Mouse (Mus musculus) embryonic facial prominence, embryonic 11.5 days (tissue): ENCODE data around the gene Slc9a7. TPM values are rescaled to one million over a fixed set of nuclear protein-coding genes. Genes with fewer than 3 reads are reported as not detected.

Source experiments
- ATAC-seq: fragments of 200-750 bp; cut with Nextera tagmentation; replicated peaks from 2 replicates; pipeline ENCODE4 v1.8.0; 2017; ENCODE audit warnings: low read depth; ENCODE audit not compliant: insufficient number of reproducible peaks, low FRiP score, low TSS enrichment
- DNase-seq: peaks from one replicate; pipeline ENCODE4 v3.0.0-alpha.2; 2015; ENCODE audit warnings: low spot score
- H3K27ac ChIP-seq: fragments of 300-500 bp; sonication (generic); replicated peaks from 2 replicates; pipeline ENCODE4 v1.5.1; 2014; ENCODE audit warnings: mild to moderate bottlenecking, low read depth, low read length, control low read depth
- H3K27me3 ChIP-seq: fragments of 300-500 bp; sonication (generic); 2 replicates; pipeline ENCODE4 v1.6.1; 2014; ENCODE audit warnings: mild to moderate bottlenecking, low read length, moderate library complexity, mixed read lengths; ENCODE audit not compliant: control insufficient read depth, insufficient read depth
- H3K36me3 ChIP-seq: fragments of 300-500 bp; sonication (generic); replicated peaks from 2 replicates; pipeline ENCODE4 v1.6.1; 2014; ENCODE audit warnings: low read depth, mild to moderate bottlenecking, low read length, moderate library complexity, mixed read lengths; ENCODE audit not compliant: control insufficient read depth, insufficient read depth
- H3K4me1 ChIP-seq: fragments of 300-500 bp; sonication (generic); 2 replicates; pipeline ENCODE4 v1.6.1; 2014; ENCODE audit warnings: low read length, mixed read lengths; ENCODE audit not compliant: control insufficient read depth, insufficient read depth
- H3K4me2 ChIP-seq: fragments of 300-500 bp; sonication (generic); 2 replicates; pipeline ENCODE4 v1.6.1; 2014; ENCODE audit warnings: low read depth, mild to moderate bottlenecking, control low read depth, low read length, moderate library complexity
- H3K4me3 ChIP-seq: fragments of 300-500 bp; sonication (generic); 2 replicates; pipeline ENCODE4 v1.5.1; 2014; ENCODE audit warnings: low read depth, low read length, control low read depth
- H3K9ac ChIP-seq: fragments of 300-500 bp; sonication (generic); replicated peaks from 2 replicates; pipeline ENCODE4 v1.6.1; 2014; ENCODE audit warnings: mild to moderate bottlenecking, control low read depth, low read length
- H3K9me3 ChIP-seq: fragments of 300-500 bp; sonication (generic); replicated peaks from 2 replicates; pipeline ENCODE4 v1.6.1; 2016; ENCODE audit warnings: mild to moderate bottlenecking, low read length, inconsistent platforms, mixed read lengths; ENCODE audit not compliant: control insufficient read depth
- WGBS: fragments of 180-500 bp; shearing (Covaris S2); extraction: QIAGEN DNeasy Blood & Tissue Kit; methylation state at CpG from one replicate; pipeline ENCODE4 v1.1.7; 2014; 5-methylcytosine and 5-hydroxymethylcytosine counted together
- polyA plus RNA-seq: library from polyadenylated mRNA; unstranded; fragments of >200 nt; fragmentation: Nextera tagmentation; extraction: Ambion mirVana; gene quantifications from 2 replicates; pipeline ENCODE4 v1.2.1, GENCODE M21; 2014

Slc9a7 gene
- polyA plus RNA-seq, 1 experiment from 2014 or later = 1.2 TPM

DNA sequence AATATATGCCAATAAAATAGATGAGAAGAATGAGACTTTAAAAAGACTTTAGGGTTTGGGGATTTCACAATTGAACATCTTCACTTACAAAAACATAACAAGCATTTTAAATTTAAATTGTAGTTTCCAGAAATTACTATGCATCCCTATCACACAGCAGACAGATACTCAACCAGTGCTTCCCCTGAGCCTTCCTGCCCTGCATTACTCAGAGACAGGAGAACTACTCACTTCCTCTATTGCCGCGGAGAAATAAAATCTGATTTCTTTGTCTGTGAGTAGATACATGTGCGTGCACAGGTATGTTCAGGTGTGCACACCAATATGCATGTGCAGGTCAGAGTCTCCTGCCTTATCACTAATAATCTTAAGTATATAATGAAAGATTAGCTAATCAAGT is 2.9 kb downstream of the Slc9a7 start:
- ATAC-seq (no peak), DNase-seq (no peak)
- no peak overlapping the region for H3K4me3 ChIP-seq
- 85% methylated on average over 3 of the region's 3 CpGs for WGBS
- H3K36me3 ChIP-seq = no peaks in the 10 kb centered on the region
- no peaks in the 10 kb centered on the region for H3K4me1 ChIP-seq
- no peaks in the 10 kb centered on the region for H3K27me3 ChIP-seq
- H3K4me2 ChIP-seq = no peak overlapping the region
- no peak overlapping the region for H3K9ac ChIP-seq
- H3K27ac ChIP-seq = no peak overlapping the region
- H3K9me3 ChIP-seq = no peaks in the 10 kb centered on the region

DNA sequence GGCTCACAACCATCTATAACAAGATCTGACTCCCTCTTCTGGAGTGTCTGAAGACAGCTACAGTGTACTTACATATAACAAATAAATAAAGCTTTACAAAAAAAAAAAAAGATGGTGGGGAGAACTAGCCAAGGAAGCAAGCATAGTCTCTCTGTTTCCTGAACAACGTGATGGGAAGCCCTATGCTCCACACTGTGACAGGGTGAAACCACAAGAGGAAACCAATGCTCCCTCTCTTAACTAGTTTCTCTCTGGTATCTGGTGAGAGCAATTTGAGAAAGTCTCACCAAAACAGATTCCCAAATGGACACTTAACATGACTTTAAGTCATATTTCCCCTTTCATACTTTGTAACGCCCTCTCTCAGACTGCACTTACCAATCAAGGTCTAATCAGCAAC is 5.4 kb downstream of the Slc9a7 start:
- 60% methylated on average over 2 of the region's 2 CpGs for WGBS
- Histone ChIP-seq H3K9me3 (no peaks in the 10 kb centered on the region), H3K4me2 (no peak overlapping the region)

DNA sequence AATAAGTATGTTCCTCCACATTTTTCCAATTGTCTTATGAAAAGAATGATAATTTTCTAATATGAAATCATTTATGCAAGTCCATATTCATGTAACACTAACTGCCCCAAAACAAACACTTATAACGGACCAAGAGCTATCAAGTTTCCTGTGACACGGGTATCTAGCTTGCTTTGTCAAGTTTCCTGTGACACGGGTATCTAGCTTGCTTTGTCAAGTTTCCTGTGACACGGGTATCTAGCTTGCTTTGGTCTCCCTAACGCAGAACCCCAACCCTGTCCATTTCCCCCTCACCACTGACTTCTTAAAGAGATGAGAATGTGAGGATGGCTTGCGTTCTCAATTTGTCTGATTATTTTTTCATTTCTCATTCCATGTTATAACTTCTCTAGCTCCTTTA is 12.2 kb downstream of the Slc9a7 start:
- H3K27ac ChIP-seq = no peak overlapping the region
- no peak overlapping the region for H3K4me2 ChIP-seq
- DNase-seq (no peak), ATAC-seq (no peak)
- H3K4me1 ChIP-seq = no peaks in the 10 kb centered on the region
- H3K36me3 ChIP-seq = no peaks in the 10 kb centered on the region
- no peak overlapping the region for H3K4me3 ChIP-seq
- no peaks in the 10 kb centered on the region for H3K27me3 ChIP-seq
- no peaks in the 10 kb centered on the region for H3K9me3 ChIP-seq
- H3K9ac ChIP-seq = no peak overlapping the region
- 70% methylated on average over 6 of the region's 6 CpGs for WGBS

More for the DNA sequence above, 5.4 kb downstream of the Slc9a7 start:
- Histone ChIP-seq H3K27ac (no peak overlapping the region), H3K27me3 (no peaks in the 10 kb centered on the region), H3K4me1 (no peaks in the 10 kb centered on the region), H3K4me3 (no peak overlapping the region), H3K9ac (no peak overlapping the region), H3K36me3 (no peaks in the 10 kb centered on the region)
- no peak for DNase-seq
- ATAC-seq = no peak

DNA sequence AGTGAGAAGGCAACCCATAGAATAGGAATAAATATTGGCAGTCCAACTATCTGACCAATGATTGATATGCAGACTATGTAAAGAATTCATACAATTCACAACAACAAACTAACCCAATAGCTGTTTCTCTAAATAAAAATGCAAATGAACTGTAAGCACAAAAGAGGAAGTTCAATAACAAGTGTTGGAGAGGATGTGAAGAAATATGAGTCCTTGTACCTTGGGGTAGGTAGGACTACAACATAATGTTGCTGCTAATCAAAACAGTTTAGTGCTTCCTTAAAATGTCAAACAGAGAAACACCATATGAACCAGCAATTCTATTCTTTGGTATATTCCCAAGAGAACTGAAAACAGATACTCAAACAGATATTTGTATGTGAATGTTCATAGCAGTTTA is 17.8 kb downstream of the Slc9a7 start:
- no peak overlapping the region for H3K27ac ChIP-seq
- no peaks in the 10 kb centered on the region for H3K27me3 ChIP-seq
- H3K4me3 ChIP-seq = no peak overlapping the region
- no peaks in the 10 kb centered on the region for H3K36me3 ChIP-seq
- no peaks in the 10 kb centered on the region for H3K4me1 ChIP-seq
- DNase-seq (no peak), ATAC-seq (no peak)
- H3K9me3 ChIP-seq = no peaks in the 10 kb centered on the region
- no peak overlapping the region for H3K9ac ChIP-seq
- no peak overlapping the region for H3K4me2 ChIP-seq

DNA sequence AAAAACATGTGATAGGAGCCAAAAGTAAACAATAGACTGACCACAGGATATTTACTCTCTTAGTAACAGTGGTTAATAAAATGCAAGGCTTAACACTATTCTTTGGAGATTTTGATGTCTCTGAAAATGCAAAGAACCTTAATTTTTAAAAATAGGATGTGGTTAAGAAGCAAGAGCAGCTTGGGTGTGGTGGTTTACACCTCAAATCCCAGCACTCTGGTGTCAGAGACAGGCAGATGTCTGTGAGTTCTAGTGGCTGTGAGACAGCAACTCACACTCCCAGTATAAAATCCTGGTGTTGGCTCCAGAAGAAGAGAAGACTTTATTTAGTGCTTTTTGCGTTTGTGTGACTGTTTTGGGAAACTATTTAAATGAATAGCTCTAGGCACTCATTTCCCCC is 19.6 kb downstream of the Slc9a7 start:
- H3K9me3 ChIP-seq = no peaks in the 10 kb centered on the region
- no peaks in the 10 kb centered on the region for H3K27me3 ChIP-seq
- no peaks in the 10 kb centered on the region for H3K36me3 ChIP-seq
- H3K27ac ChIP-seq = no peak overlapping the region
- DNase-seq = no peak
- H3K9ac ChIP-seq = no peak overlapping the region
- no peak for ATAC-seq
- H3K4me2 ChIP-seq = no peak overlapping the region
- H3K4me1 ChIP-seq = no peaks in the 10 kb centered on the region
- no peak overlapping the region for H3K4me3 ChIP-seq
- 35% methylated on average over 1 of the region's 1 CpGs for WGBS

DNA sequence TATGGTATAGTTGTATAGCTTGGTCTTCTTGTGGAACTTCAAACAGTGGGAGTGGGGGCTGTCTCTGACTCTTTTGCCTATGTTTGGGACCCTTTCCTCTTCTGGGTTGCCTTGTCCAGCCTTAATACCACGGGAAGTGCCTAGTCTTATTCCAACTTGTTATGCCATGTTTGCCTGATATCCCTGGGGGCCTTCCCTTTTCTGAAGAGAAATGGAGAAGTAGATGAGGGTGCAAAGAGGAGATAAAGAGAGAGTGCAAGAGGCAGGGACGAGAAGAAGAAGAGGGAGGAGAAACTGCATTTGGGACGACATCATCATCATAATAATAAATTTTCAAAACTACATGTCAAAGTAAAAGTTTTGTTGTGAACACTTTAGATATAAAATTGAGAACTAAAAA is 21.6 kb downstream of the Slc9a7 start:
- Histone ChIP-seq H3K4me3 (no peak overlapping the region), H3K4me1 (no peaks in the 10 kb centered on the region), H3K9me3 (no peaks in the 10 kb centered on the region), H3K27me3 (no peaks in the 10 kb centered on the region), H3K9ac (no peak overlapping the region), H3K27ac (no peak overlapping the region), H3K4me2 (no peak overlapping the region), H3K36me3 (no peaks in the 10 kb centered on the region)
- DNase-seq = no peak
- ATAC-seq = no peak
- WGBS = 68% methylated on average over 3 of the region's 3 CpGs

DNA sequence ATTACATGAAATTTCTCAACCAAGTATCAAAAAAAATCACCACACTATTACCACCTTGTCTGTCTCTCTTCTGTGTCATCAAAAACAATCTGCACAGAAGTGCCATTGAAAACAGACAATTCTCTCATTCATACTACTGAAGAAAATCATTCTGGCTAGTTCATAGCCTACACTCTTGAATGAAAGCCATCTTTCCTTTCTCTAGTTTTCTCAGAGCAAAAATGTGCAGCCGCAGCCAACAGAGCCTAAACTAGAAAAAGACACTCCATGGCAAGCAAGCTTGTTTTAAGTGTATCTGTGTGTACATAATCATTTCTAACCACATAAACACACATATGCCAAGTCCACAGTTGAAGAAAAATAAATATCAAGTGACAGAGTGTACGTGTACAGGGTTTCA is 27.2 kb downstream of the Slc9a7 start:
- 77% methylated on average over 2 of the region's 2 CpGs for WGBS
- no peak overlapping the region for H3K9ac ChIP-seq
- ATAC-seq = no peak
- no peaks in the 10 kb centered on the region for H3K9me3 ChIP-seq
- no peaks in the 10 kb centered on the region for H3K27me3 ChIP-seq
- H3K4me3 ChIP-seq = no peak overlapping the region
- H3K27ac ChIP-seq = no peak overlapping the region
- DNase-seq = no peak
- no peaks in the 10 kb centered on the region for H3K36me3 ChIP-seq
- no peak overlapping the region for H3K4me2 ChIP-seq
- no peaks in the 10 kb centered on the region for H3K4me1 ChIP-seq

DNA sequence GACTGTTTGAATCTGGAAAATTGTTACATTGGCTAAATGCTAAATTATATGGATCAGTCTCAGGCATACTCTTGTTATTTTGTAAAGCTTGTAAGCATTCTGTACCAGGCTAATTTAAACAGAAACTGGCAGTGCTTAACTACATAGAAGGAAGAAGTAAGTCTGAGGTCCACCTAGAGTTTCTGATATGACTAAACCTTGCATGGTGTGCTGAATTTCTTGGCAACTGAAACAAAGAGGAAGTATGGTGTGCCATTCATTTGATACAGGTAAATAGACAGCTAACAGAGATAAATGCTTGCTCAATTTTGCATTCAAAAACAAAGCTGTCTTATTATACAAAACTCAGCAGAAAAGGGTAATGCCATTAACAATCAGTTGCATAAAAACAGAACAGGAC is 63.5 kb downstream of the Slc9a7 start:
- Histone ChIP-seq H3K27ac (no peak overlapping the region), H3K4me3 (no peak overlapping the region), H3K9me3 (no peaks in the 10 kb centered on the region), H3K36me3 (no peaks in the 10 kb centered on the region), H3K4me1 (no peaks in the 10 kb centered on the region), H3K4me2 (no peak overlapping the region), H3K9ac (no peak overlapping the region), H3K27me3 (no peaks in the 10 kb centered on the region)
- ATAC-seq (no peak), DNase-seq (no peak)

DNA sequence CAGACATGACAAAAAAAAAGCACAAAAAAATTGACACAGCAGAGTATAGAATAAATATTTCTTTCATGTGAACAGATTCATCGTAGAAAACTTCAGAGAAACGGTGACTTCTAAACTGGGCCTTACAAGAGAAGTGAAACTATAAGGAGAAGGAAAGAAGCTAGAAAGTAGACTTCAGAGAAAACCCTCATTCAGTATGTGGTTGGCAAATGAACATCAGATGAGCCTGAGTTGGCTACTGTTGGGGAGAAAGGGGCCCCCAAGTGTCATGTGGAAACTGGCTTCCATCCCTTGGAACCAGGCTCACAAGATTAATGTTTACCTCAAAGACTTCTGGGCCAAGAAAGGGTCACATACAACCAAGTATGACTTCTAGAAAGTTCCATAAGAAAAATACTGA is 70.1 kb downstream of the Slc9a7 start:
- Histone ChIP-seq H3K9ac (no peak overlapping the region), H3K27ac (no peak overlapping the region), H3K36me3 (no peaks in the 10 kb centered on the region), H3K27me3 (no peaks in the 10 kb centered on the region), H3K4me2 (no peak overlapping the region), H3K9me3 (no peaks in the 10 kb centered on the region), H3K4me3 (no peak overlapping the region), H3K4me1 (no peaks in the 10 kb centered on the region)
- DNase-seq = no peak
- no peak for ATAC-seq
- WGBS = 94% methylated on average over 2 of the region's 2 CpGs
